Mouse (Mus musculus) E14TG2a.4 (cell line): Measurements from ENCODE around the gene Spag8.
A peak's percentile ranks its signal among the peaks of the same experiment; 100 is the strongest.

Source experiments
- H3K27me3 ChIP-seq: 2 replicates; pipeline ENCODE4 v1.6.1; 2014; ENCODE audit warnings: low read length, control low read depth; ENCODE audit not compliant: insufficient read depth
- H3K36me3 ChIP-seq: 2 replicates; pipeline ENCODE4 v1.6.1; 2014; ENCODE audit warnings: low read length, control low read depth; ENCODE audit not compliant: insufficient read depth
- H3K4me1 ChIP-seq: replicated peaks from 2 replicates; pipeline ENCODE4 v1.6.1; 2014; ENCODE audit warnings: low read depth, low read length, control low read depth
- H3K4me3 ChIP-seq: replicated peaks from 2 replicates; pipeline ENCODE4 v1.5.1; 2014; ENCODE audit warnings: mild to moderate bottlenecking, low read length
- H3K9me3 ChIP-seq: 2 replicates; pipeline ENCODE4 v1.6.1; 2014; ENCODE audit warnings: low read length, control low read depth
- CTCF ChIP-seq: conservative IDR thresholded peaks from 2 replicates; pipeline ENCODE4 v1.5.1; 2014; ENCODE audit warnings: low read length
- NANOG ChIP-seq: IDR thresholded peaks from 2 replicates; pipeline ENCODE4 v1.6.1; 2014; ENCODE audit warnings: borderline replicate concordance, low read length, mixed read lengths
- POU5F1 ChIP-seq: IDR thresholded peaks from 2 replicates; pipeline ENCODE4 v1.6.1; 2014; ENCODE audit warnings: low read length, borderline replicate concordance

Gene Spag8

GRCm38 (mm10) chr4:43630030-43630581, 23.3 kb downstream of the Spag8 start:
- H3K4me1 ChIP-seq = peaks cover 36% of the 10 kb centered on the region
- peaks cover 12% of the 10 kb centered on the region for H3K9me3 ChIP-seq
- peak; percentile 86 for TF ChIP-seq CTCF
- TF ChIP-seq POU5F1 = no peak
- H3K27me3 ChIP-seq = peaks cover 50% of the 10 kb centered on the region
- H3K36me3 ChIP-seq = no peaks in the 10 kb centered on the region
- H3K4me3 ChIP-seq = no peak overlapping the region

GRCm38 (mm10) chr4:43629106-43629817, 24.1 kb downstream of the Spag8 start:
- H3K9me3 ChIP-seq = peaks cover 19% of the 10 kb centered on the region

DNA sequence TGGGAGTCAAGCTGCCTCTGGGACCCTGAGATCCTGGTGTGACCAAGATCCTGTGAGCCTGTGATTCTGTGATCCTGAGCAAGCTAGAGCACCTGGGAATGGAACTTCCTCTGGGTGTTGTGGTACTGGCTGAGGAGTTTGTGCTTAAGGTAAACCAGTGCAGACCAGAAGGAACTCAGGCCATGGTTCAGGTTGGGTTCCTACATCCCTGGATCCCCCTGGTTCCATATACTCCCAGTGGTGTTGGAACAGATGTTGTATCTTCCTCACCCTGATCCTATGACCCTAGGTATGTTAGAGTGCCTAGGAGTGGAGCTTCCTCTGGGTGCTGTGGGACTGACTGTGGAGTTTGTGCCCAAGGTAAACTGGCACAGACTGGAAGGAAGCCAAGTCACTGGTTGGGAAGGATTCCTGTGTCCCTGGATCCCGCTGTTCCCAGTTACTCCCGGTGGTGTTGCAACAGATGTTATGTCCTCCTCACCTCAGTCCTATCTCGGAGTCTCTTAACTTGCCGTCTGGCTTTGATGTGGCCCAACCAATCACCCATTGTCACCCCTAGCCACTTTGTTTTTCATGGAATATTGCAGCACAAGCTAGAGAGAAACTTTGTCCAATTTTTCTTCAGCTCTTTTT, 33.1 kb downstream of the Spag8 start:
- TF ChIP-seq POU5F1 (no peak), NANOG (no peak), CTCF (no peak)
- Histone ChIP-seq H3K4me3 (no peak overlapping the region), H3K36me3 (no peaks in the 10 kb centered on the region), H3K4me1 (no peaks in the 10 kb centered on the region), H3K27me3 (peaks cover 15% of the 10 kb centered on the region), H3K9me3 (peaks cover 15% of the 10 kb centered on the region)

More at GRCm38 (mm10) chr4:43629106-43629817, 24.1 kb downstream of the Spag8 start:
- Histone ChIP-seq H3K4me1 (peaks cover 36% of the 10 kb centered on the region), H3K27me3 (peaks cover 41% of the 10 kb centered on the region), H3K4me3 (no peak overlapping the region), H3K36me3 (no peaks in the 10 kb centered on the region)
- no peak for TF ChIP-seq NANOG
- no peak for TF ChIP-seq CTCF
- no peak for TF ChIP-seq POU5F1

DNA sequence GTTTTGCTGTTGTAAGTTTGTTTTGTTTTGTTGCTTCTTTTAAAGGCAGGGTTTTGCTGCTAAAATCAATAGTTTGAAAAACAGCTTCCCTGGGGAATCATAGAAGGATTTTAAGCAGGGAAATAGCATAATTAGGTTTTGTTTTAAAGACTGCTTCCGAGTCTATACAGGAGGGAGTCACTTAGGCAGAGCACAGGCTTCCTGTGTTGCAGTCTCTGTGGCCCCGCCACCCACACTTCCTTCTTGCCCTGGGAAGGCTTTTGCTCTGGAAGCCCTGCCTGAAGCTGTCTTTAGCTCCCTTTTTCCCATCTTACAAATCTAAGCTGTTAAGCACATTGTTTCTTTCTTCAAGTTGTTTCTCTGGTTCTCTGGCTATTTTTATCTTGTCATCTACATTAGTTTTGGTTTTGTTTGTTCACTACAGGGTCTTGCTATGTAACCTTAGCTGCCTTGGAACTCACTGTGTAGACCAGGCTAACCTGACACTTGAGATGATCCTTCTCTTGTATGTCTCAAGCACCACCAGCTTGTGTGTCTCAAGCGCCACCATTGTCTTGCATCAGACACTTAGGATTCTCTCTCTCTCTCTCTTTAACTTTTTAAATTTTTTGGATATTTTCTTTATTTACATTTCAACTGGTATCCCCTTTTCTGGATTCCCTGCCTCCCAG, 40.2 kb downstream of the Spag8 start:
- no peaks in the 10 kb centered on the region for H3K4me1 ChIP-seq
- 0 out of 2 replicates have a peak, but pooled peaks cover 4% of the 10 kb centered on the region for H3K27me3 ChIP-seq
- no peak overlapping the region for H3K4me3 ChIP-seq
- H3K9me3 ChIP-seq = peaks cover 5% of the 10 kb centered on the region; the same call in 1 of the 2 replicates
- TF ChIP-seq POU5F1 = no peak
- TF ChIP-seq CTCF = no peak
- TF ChIP-seq NANOG = no peak
- H3K36me3 ChIP-seq = no peaks in the 10 kb centered on the region

DNA sequence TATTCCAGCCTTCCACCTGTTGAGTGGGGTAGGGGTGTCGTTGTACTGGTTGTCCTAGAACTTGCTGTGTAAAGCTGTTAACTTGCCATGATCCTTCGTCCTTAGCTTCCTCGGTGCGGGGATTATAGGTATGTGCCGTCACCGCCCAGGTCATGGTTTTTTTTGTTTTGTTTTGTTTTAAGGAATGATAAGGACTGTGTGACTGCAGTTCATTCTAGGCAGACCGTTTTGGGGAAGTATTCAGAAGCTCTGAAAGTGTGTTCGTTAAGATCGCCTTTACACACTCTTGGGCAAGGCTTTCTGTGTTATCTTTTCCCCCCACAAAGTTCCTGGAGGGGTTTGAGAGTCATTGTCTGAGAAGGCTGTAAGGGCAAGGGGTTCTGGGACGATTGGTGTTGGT, 40.9 kb downstream of the Spag8 start:
- 0 out of 2 replicates have a peak, but pooled peaks cover 4% of the 10 kb centered on the region for H3K27me3 ChIP-seq
- TF ChIP-seq POU5F1 (no peak), NANOG (no peak), CTCF (no peak)

DNA sequence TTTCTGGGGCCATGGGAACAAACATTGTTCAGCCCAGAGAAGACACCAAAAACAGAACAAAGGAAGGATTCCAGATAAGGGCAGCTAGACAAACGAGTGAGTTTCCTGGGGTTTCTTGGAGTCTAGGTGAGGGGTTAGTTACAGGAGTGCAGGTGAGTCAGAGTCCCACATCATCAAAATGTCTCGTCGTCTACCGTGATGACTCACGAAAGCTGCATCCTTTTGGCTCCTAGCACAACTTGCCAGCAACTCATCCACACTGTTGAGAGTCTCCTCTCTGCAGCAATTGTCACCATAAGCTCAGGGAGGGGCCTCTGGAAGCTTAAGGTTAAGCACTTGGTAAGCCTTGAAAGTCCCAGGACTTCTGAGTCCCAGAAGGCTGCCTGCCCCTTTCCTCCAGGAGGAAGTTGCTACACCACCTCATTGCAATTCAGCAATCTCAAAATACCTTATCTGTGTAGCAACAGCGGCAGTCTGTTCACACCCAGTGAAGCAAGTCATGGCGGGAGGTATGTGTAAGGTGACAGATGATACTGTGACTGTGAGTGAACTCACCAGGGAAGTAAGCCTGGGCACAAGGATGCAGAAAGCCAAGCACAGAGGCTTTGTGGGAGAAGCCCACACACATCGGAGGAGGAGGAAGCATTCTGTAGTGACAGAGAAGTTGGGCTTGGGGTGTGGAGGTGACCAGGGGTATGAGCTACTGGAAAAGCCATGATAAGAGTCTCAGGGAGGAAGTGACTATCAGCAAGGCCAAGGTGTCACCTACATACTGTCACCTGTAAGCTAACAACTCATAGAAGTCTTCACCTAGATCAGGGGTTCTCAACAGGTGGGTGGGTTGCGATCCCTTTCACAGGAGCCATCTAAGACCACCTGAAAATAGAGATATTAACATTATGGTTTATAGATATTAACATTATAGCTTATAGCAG, 48.4 kb downstream of the Spag8 start:
- TF ChIP-seq NANOG = no peak
- no peak for TF ChIP-seq POU5F1
- TF ChIP-seq CTCF = no peak

More for the DNA sequence above, 40.9 kb downstream of the Spag8 start:
- Histone ChIP-seq H3K9me3 (peaks cover 5% of the 10 kb centered on the region; the same call in 1 of the 2 replicates), H3K4me1 (no peaks in the 10 kb centered on the region), H3K36me3 (no peaks in the 10 kb centered on the region), H3K4me3 (no peak overlapping the region)

GRCm38 (mm10) chr4:43604099-43604498, 49.3 kb downstream of the Spag8 start:
- TF ChIP-seq NANOG (no peak), POU5F1 (no peak), CTCF (no peak)
- H3K4me3 ChIP-seq = no peak overlapping the region
- no peaks in the 10 kb centered on the region for H3K36me3 ChIP-seq
- no peaks in the 10 kb centered on the region for H3K27me3 ChIP-seq
- H3K9me3 ChIP-seq = peaks cover under 1% of the 10 kb centered on the region; the same call in 1 of the 2 replicates
- H3K4me1 ChIP-seq = no peaks in the 10 kb centered on the region

More for the DNA sequence above, 48.4 kb downstream of the Spag8 start:
- no peaks in the 10 kb centered on the region for H3K4me1 ChIP-seq
- H3K4me3 ChIP-seq = no peak overlapping the region
- no peaks in the 10 kb centered on the region for H3K36me3 ChIP-seq
- no peaks in the 10 kb centered on the region for H3K27me3 ChIP-seq
- H3K9me3 ChIP-seq = no peaks in the 10 kb centered on the region
